Mouse (Mus musculus) midbrain, embryonic 10.5 days (tissue): Measurements from ENCODE around the gene Bpifa3. TPM values are rescaled to one million over a fixed set of nuclear protein-coding genes. Genes with fewer than 3 reads are reported as not detected.

Experiments
- DNase-seq: peaks from one replicate; pipeline ENCODE4 v3.0.0-alpha.2; 2017; ENCODE audit warnings: low spot score
- H3K27ac ChIP-seq: fragments of 300-500 bp; sonication (generic); replicated peaks from 2 replicates; pipeline ENCODE4 v1.5.1; 2016; ENCODE audit warnings: mild to moderate bottlenecking
- H3K27me3 ChIP-seq: fragments of 300-500 bp; sonication (generic); 2 replicates; pipeline ENCODE4 v1.6.1; 2016; ENCODE audit warnings: low read depth, mild to moderate bottlenecking; ENCODE audit not compliant: poor library complexity, severe bottlenecking
- H3K36me3 ChIP-seq: fragments of 300-500 bp; sonication (generic); 2 replicates; pipeline ENCODE4 v1.6.1; 2016; ENCODE audit warnings: mild to moderate bottlenecking, moderate library complexity
- H3K4me1 ChIP-seq: fragments of 300-500 bp; sonication (generic); 2 replicates; pipeline ENCODE4 v1.6.1; 2016
- H3K4me3 ChIP-seq: fragments of 300-500 bp; sonication (generic); 2 replicates; pipeline ENCODE4 v1.5.1; 2016; ENCODE audit warnings: mild to moderate bottlenecking, moderate library complexity
- H3K9me3 ChIP-seq: fragments of 300-500 bp; sonication (generic); replicated peaks from 2 replicates; pipeline ENCODE4 v1.6.1; 2016; ENCODE audit warnings: mild to moderate bottlenecking
- WGBS: fragments of 180-500 bp; shearing (Covaris S2); methylation state at CpG from one replicate; pipeline ENCODE4 v1.1.7; 2016; 5-methylcytosine and 5-hydroxymethylcytosine counted together
- polyA plus RNA-seq: library from polyadenylated mRNA; unstranded; fragments of >200 nt; fragmentation: Nextera tagmentation; extraction: Ambion mirVana; gene quantifications from 2 replicates; pipeline ENCODE4 v1.2.1, GENCODE M21; 2016

Gene Bpifa3
- polyA plus RNA-seq, 1 experiment from 2014 or later: not detected

DNA sequence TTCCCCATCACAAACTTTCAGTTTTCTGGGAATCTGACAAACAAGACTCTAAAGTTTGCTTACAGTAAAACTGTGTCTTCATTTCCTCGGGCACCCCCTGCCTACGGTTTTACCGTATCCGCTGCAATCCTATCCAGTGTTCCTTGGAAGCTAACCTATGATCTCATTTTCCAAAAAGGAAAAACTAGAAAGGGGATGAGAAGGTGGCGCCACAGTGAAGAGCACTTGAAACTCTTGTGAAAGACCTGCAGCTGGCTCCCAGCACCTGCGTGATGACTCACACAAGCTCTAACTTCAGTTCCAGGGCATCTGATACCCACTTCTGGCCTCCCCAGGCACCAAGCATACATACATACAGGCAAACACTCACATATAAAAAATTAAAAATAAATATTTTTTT is 55.2 kb downstream of the Bpifa3 start:
- Histone ChIP-seq H3K36me3 (no peaks in the 10 kb centered on the region), H3K4me1 (no peaks in the 10 kb centered on the region), H3K9me3 (no peaks in the 10 kb centered on the region), H3K4me3 (no peak overlapping the region), H3K27ac (no peak overlapping the region), H3K27me3 (no peaks in the 10 kb centered on the region)
- WGBS: 92% methylated on average over 6 of the region's 6 CpGs
- DNase-seq: no peak

DNA sequence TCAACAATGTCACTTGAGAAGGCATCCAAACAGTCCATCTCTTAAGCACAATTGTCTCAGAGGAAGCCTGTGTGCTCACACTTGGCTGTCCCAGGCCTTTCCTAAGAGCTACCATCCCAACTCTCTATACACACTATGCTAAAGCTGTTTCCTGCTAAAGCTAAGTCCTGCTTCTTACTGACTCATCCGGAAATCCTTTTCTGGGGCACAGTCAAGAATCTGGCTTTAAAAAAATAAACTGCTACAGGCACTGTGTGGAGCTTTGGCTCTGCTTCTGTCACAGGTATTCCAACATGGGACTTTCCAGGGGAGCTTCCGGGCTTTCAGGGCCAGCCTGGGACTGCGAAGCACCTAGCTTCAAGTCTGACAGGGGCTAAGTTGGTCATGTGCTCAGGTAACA is 55.6 kb downstream of the Bpifa3 start:
- no peak for DNase-seq
- 85% methylated on average over 3 of the region's 3 CpGs for WGBS
- Histone ChIP-seq H3K27me3 (no peaks in the 10 kb centered on the region), H3K27ac (no peak overlapping the region), H3K9me3 (no peaks in the 10 kb centered on the region), H3K4me1 (no peaks in the 10 kb centered on the region), H3K36me3 (no peaks in the 10 kb centered on the region), H3K4me3 (no peak overlapping the region)

DNA sequence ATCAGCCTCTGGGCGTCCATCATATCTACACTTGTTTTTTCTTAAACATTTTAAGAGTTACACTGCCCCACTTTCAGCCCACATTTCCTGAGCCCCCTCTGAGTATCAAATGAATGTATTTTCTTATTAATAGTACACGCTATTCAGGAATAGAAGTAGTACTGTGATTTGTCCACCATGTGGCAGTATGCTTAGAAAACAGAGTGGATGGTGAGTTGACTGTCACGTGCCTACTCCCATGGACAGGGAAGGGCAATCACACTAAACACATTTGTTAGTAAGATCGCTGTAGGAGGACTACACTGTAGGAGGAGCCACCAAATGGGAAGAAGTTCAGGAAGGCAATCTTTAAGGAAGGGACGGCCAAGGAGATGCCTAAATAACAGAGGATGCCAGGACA is 57.3 kb downstream of the Bpifa3 start:
- WGBS: 44% methylated on average over 5 of the region's 5 CpGs
- no peaks in the 10 kb centered on the region for H3K9me3 ChIP-seq
- H3K27ac ChIP-seq: no peak overlapping the region
- no peaks in the 10 kb centered on the region for H3K27me3 ChIP-seq
- no peaks in the 10 kb centered on the region for H3K36me3 ChIP-seq
- peaks cover 4% of the 10 kb centered on the region; the same call in 1 of the 2 replicates for H3K4me1 ChIP-seq
- DNase-seq: no peak
- H3K4me3 ChIP-seq: no peak overlapping the region

Other genes starting within 250 kb of the Bpifa3 start
- not detected in 2 replicates for gene Bpifb6, start 229.9 kb upstream of the Bpifa3 start, polyA plus RNA-seq
- gene Bpifb3, start 212.1 kb upstream of the Bpifa3 start, polyA plus RNA-seq: not detected in 2 replicates
- gene Bpifb4, start 192.1 kb upstream of the Bpifa3 start, polyA plus RNA-seq: 0.10 TPM in 1 of 2 replicates, not detected in the other
- gene Bpifa6, start 155.4 kb upstream of the Bpifa3 start, polyA plus RNA-seq: not detected in 2 replicates
- not detected in 2 replicates for gene Bpifa2, start 122.1 kb upstream of the Bpifa3 start, polyA plus RNA-seq
- not detected in 2 replicates for gene Bpifa1, start 12.5 kb downstream of the Bpifa3 start, polyA plus RNA-seq
- gene Bpifa5, start 32.3 kb downstream of the Bpifa3 start, polyA plus RNA-seq: not detected in 2 replicates
- gene Bpifb1, start 60.5 kb downstream of the Bpifa3 start, polyA plus RNA-seq: not detected in 2 replicates
- 0.19 and 0.25 TPM in 2 replicates for gene Bpifb5, start 93.4 kb downstream of the Bpifa3 start, polyA plus RNA-seq
- gene Bpifb9a, start 127.5 kb downstream of the Bpifa3 start, polyA plus RNA-seq: not detected in 2 replicates
- not detected in 2 replicates for gene Bpifb9b, start 176.9 kb downstream of the Bpifa3 start, polyA plus RNA-seq
- 14.2 and 15.9 TPM in 2 replicates for gene Cdk5rap1, start 242.7 kb downstream of the Bpifa3 start, polyA plus RNA-seq